Mouse (Mus musculus) right cerebral cortex, postnatal 10 days (tissue): ENCODE measurements around the gene Tmem108.

Experiments used
- DNase-seq, 2 experiments: peaks; one replicate each; pipeline ENCODE4 v3.0.0; 2021; ENCODE audit warnings: low spot score in 2 of 2

The Tmem108 gene

GRCm38 (mm10) chr9:103591962-103592361, 169.7 kb downstream of the Tmem108 start:
- no peak for DNase-seq

GRCm38 (mm10) chr9:103590801-103591200, 170.8 kb downstream of the Tmem108 start:
- no peak for DNase-seq

GRCm38 (mm10) chr9:103584865-103585264, 176.8 kb downstream of the Tmem108 start:
- peak in 1 of 2 experiments; percentile 65 for DNase-seq

GRCm38 (mm10) chr9:103582249-103582961, 179.2 kb downstream of the Tmem108 start:
- no peak for DNase-seq

GRCm38 (mm10) chr9:103580621-103581020, 181.0 kb downstream of the Tmem108 start:
- no peak for DNase-seq

- no peak for DNase-seq
Measured at GRCm38 (mm10) chr9:103580186-103580585, 181.5 kb downstream of the Tmem108 start.

GRCm38 (mm10) chr9:103579411-103580026, 182.1 kb downstream of the Tmem108 start:
- DNase-seq: no peak

GRCm38 (mm10) chr9:103577731-103578130, 183.9 kb downstream of the Tmem108 start:
- DNase-seq: no peak

GRCm38 (mm10) chr9:103577181-103577580, 184.5 kb downstream of the Tmem108 start:
- DNase-seq: no peak

- DNase-seq: no peak
Measured at GRCm38 (mm10) chr9:103575901-103576300, 185.7 kb downstream of the Tmem108 start.

GRCm38 (mm10) chr9:103573994-103574750, 187.5 kb downstream of the Tmem108 start:
- no peak for DNase-seq

GRCm38 (mm10) chr9:103570158-103570741, 191.4 kb downstream of the Tmem108 start:
- DNase-seq: no peak

GRCm38 (mm10) chr9:103568983-103569382, 192.7 kb downstream of the Tmem108 start:
- DNase-seq: no peak

GRCm38 (mm10) chr9:103565186-103565585, 196.5 kb downstream of the Tmem108 start:
- DNase-seq: no peak

GRCm38 (mm10) chr9:103563864-103564610, 197.6 kb downstream of the Tmem108 start:
- DNase-seq: peak in 1 of 2 experiments; percentile 60

GRCm38 (mm10) chr9:103562063-103562462, 199.6 kb downstream of the Tmem108 start:
- DNase-seq: no peak

GRCm38 (mm10) chr9:103558741-103559140, 202.9 kb downstream of the Tmem108 start:
- peak; percentile 59 to 66 for DNase-seq

- peak; percentile 80 to 86 for DNase-seq
Measured at GRCm38 (mm10) chr9:103558240-103558639, 203.4 kb downstream of the Tmem108 start.

- no peak for DNase-seq
Measured at GRCm38 (mm10) chr9:103557085-103557484, 204.6 kb downstream of the Tmem108 start.

- no peak for DNase-seq
Measured at GRCm38 (mm10) chr9:103555334-103555733, 206.3 kb downstream of the Tmem108 start.

- DNase-seq: no peak
Measured at GRCm38 (mm10) chr9:103550661-103551248, 210.9 kb downstream of the Tmem108 start.
